ENCODE assay signal across 8 mouse cellular contexts in genomic region chr5:134965852-134966821, GRCm38 (mm10). TPM values are rescaled to one million over a fixed set of nuclear protein-coding genes. Genes with fewer than 3 reads are reported as not detected.
A peak's percentile ranks its signal among the peaks of the same experiment; 100 is the strongest.
DNase-seq lines count a peak whose midpoint lies in the region; ATAC-seq lines count a peak whose summit lies in the region.

No protein-coding gene starts in this region.

- H3K4me3 ChIP-seq in brown adipose tissue, adult 24 weeks (ENCODE audit: insufficient read depth, low read depth, low read length) = peak overlapping the region; percentile 8
- H3K4me3 ChIP-seq in forebrain, embryonic 12.5 days (replicated peaks) = peak overlapping the region; percentile 23
- peak overlapping the region; percentile 8; the same call in 1 of the 2 replicates for H3K4me3 ChIP-seq in hindbrain, embryonic 14.5 days (replicated peaks; ENCODE audit: low read length)

- WGBS in forebrain, embryonic 12.5 days = 3% methylated on average over 33 of the region's 33 CpGs
- 4% methylated on average over 33 of the region's 33 CpGs for WGBS in hindbrain, embryonic 14.5 days

- peak; percentile 38 to 39 for DNase-seq in heart, adult 18-20 months
- DNase-seq in heart, adult 8-10 months (ENCODE audit: low spot score) = no peak
- DNase-seq in hindbrain, embryonic 14.5 days (ENCODE audit: low spot score) = no peak
- DNase-seq in left cerebral cortex, postnatal 25 days (ENCODE audit: low spot score in 2 of 2) = peak; percentile 11 to 28
- peak; percentile 62 to 76 for DNase-seq in spleen, postnatal 4 days (ENCODE audit: low spot score in 2 of 2)

- peak; percentile 51; the same call in 1 of the 2 replicates for ATAC-seq in forebrain, embryonic 12.5 days (ENCODE audit: low FRiP score)
- ATAC-seq in hindbrain, embryonic 14.5 days (ENCODE audit: low FRiP score) = no peak; the same call in 1 of the 2 replicates
- ATAC-seq in megakaryocyte progenitor cell, adult 5-6 weeks (replicated peaks; ENCODE audit: poor library complexity) = peak; percentile 88

- H3K9ac ChIP-seq in forebrain, embryonic 12.5 days = no peak overlapping the region
- H3K9ac ChIP-seq in hindbrain, embryonic 14.5 days = no peak overlapping the region

- no peak overlapping the region for H3K27ac ChIP-seq in brown adipose tissue, adult 24 weeks (replicated peaks; ENCODE audit: low read depth, low read length)
- H3K27ac ChIP-seq in forebrain, embryonic 12.5 days = no peak overlapping the region
- no peak overlapping the region for H3K27ac ChIP-seq in hindbrain, embryonic 14.5 days

- H3K4me1 ChIP-seq in brown adipose tissue, adult 24 weeks (ENCODE audit: control insufficient read depth, insufficient read depth, insufficient read length, low read length) = peaks cover 3% of the 10 kb centered on the region; the same call in 1 of the 2 replicates
- H3K4me1 ChIP-seq in forebrain, embryonic 12.5 days = peaks cover 8% of the 10 kb centered on the region
- H3K4me1 ChIP-seq in hindbrain, embryonic 14.5 days (replicated peaks; ENCODE audit: control insufficient read depth, insufficient read depth, low read length) = no peaks in the 10 kb centered on the region

- H3K4me2 ChIP-seq in forebrain, embryonic 12.5 days = peak overlapping the region; percentile 49
- peak overlapping the region; percentile 45 for H3K4me2 ChIP-seq in hindbrain, embryonic 14.5 days (replicated peaks)

- intact Hi-C loops in left cerebral cortex, postnatal 25 days (cut with DNase I) = loop anchor here (1.0 to 5.0 kb wide), 3 partner anchors 33 to 219 kb away; partner anchors contain the start of genes Eln and Mettl27

- H3K27me3 ChIP-seq in forebrain, embryonic 12.5 days = peaks cover 24% of the 10 kb centered on the region; the same call in 1 of the 2 replicates
- peaks cover 4% of the 10 kb centered on the region; the same call in 1 of the 2 replicates for H3K27me3 ChIP-seq in hindbrain, embryonic 14.5 days (ENCODE audit: control insufficient read depth, insufficient read depth, low read length)

- H3K36me3 ChIP-seq in forebrain, embryonic 12.5 days (replicated peaks) = no peaks in the 10 kb centered on the region
- no peaks in the 10 kb centered on the region for H3K36me3 ChIP-seq in hindbrain, embryonic 14.5 days (replicated peaks; ENCODE audit: control insufficient read depth, insufficient read depth)

- no peaks in the 10 kb centered on the region for H3K9me3 ChIP-seq in forebrain, embryonic 12.5 days
- no peaks in the 10 kb centered on the region for H3K9me3 ChIP-seq in hindbrain, embryonic 14.5 days (ENCODE audit: control insufficient read depth, low read length)

RNA-seq across cellular contexts. Expression of gene Cldn4, which starts 19.4 kb away (rescaled TPM):
- total RNA-seq in heart, adult 18-20 months (2021) = under 1 TPM in 1 of 2 experiments, not detected in 1; 0.62 TPM
- not detected for total RNA-seq in heart, adult 8-10 months (2022)
- not detected in 2 replicates for polyA plus RNA-seq in brown adipose tissue, adult 24 weeks (2012; ENCODE audit: insufficient read depth, insufficient read length, missing spikeins)
- polyA plus RNA-seq in forebrain, embryonic 12.5 days (2016; fragmentation: Nextera tagmentation; extraction: Ambion mirVana) = 2.0 and 2.8 TPM in 2 replicates
- not detected in 2 replicates for polyA plus RNA-seq in hindbrain, embryonic 14.5 days (2014; fragmentation: Nextera tagmentation; extraction: Ambion mirVana)
- not detected for total RNA-seq in left cerebral cortex, postnatal 25 days (2021)
- total RNA-seq in megakaryocyte progenitor cell, adult 5-6 weeks (2015) = not detected in 2 replicates
- not detected in 2 replicates for total RNA-seq in megakaryocyte progenitor cell, adult 5-6 weeks (2017)

RNA-seq across cellular contexts. Expression of gene Cldn3, which starts 19.9 kb away (rescaled TPM):
- total RNA-seq in heart, adult 18-20 months (2021) = 1 to 10 TPM in 1 of 2 experiments, under 1 TPM in 1; 0.20 to 1.8 TPM
- total RNA-seq in heart, adult 8-10 months (2022) = under 1 TPM in 1 of 4 experiments, not detected in 3; 0.28 TPM
- polyA plus RNA-seq in brown adipose tissue, adult 24 weeks (2012; ENCODE audit: insufficient read depth, insufficient read length, missing spikeins) = not detected in 2 replicates
- polyA plus RNA-seq in forebrain, embryonic 12.5 days (2016; fragmentation: Nextera tagmentation; extraction: Ambion mirVana) = 6.3 and 7.6 TPM in 2 replicates
- polyA plus RNA-seq in hindbrain, embryonic 14.5 days (2014; fragmentation: Nextera tagmentation; extraction: Ambion mirVana) = 2.1 and 2.6 TPM in 2 replicates
- under 1 TPM; 0.39 to 0.62 TPM for total RNA-seq in left cerebral cortex, postnatal 25 days (2021)
- not detected in 2 replicates for total RNA-seq in megakaryocyte progenitor cell, adult 5-6 weeks (2015)
- not detected in 2 replicates for total RNA-seq in megakaryocyte progenitor cell, adult 5-6 weeks (2017)

RNA-seq across cellular contexts. Expression of gene Mettl27, which starts 34.0 kb away (rescaled TPM):
- 1 to 10 TPM; 5.7 to 7.2 TPM for total RNA-seq in heart, adult 18-20 months (2021)
- total RNA-seq in heart, adult 8-10 months (2022) = 10 to 100 TPM in 1 of 4 experiments, 1 to 10 TPM in 3; 6.3 to 11.9 (median 7.9) TPM
- polyA plus RNA-seq in brown adipose tissue, adult 24 weeks (2012; ENCODE audit: insufficient read depth, insufficient read length, missing spikeins) = 6.3 and 9.3 TPM in 2 replicates
- polyA plus RNA-seq in forebrain, embryonic 12.5 days (2016; fragmentation: Nextera tagmentation; extraction: Ambion mirVana) = 7.7 and 8.8 TPM in 2 replicates
- polyA plus RNA-seq in hindbrain, embryonic 14.5 days (2014; fragmentation: Nextera tagmentation; extraction: Ambion mirVana) = 6.2 and 7.5 TPM in 2 replicates
- total RNA-seq in left cerebral cortex, postnatal 25 days (2021) = 1 to 10 TPM; 9.0 to 9.8 TPM
- total RNA-seq in megakaryocyte progenitor cell, adult 5-6 weeks (2015) = 1.9 and 3.9 TPM in 2 replicates
- total RNA-seq in megakaryocyte progenitor cell, adult 5-6 weeks (2017) = 0.92 and 3.4 TPM in 2 replicates

RNA-seq across cellular contexts. Expression of gene Abhd11, which starts 42.8 kb away (rescaled TPM):
- total RNA-seq in heart, adult 18-20 months (2021) = 10 to 100 TPM; 67.1 to 69.4 TPM
- total RNA-seq in heart, adult 8-10 months (2022) = 10 to 100 TPM; 67.0 to 71.0 (median 70.2) TPM
- 91.8 and 99.4 TPM in 2 replicates for polyA plus RNA-seq in brown adipose tissue, adult 24 weeks (2012; ENCODE audit: insufficient read depth, insufficient read length, missing spikeins)
- 42.3 and 43.1 TPM in 2 replicates for polyA plus RNA-seq in forebrain, embryonic 12.5 days (2016; fragmentation: Nextera tagmentation; extraction: Ambion mirVana)
- 62.7 and 72.3 TPM in 2 replicates for polyA plus RNA-seq in hindbrain, embryonic 14.5 days (2014; fragmentation: Nextera tagmentation; extraction: Ambion mirVana)
- 10 to 100 TPM; 35.5 to 41.4 TPM for total RNA-seq in left cerebral cortex, postnatal 25 days (2021)
- 133 and 142 TPM in 2 replicates for total RNA-seq in megakaryocyte progenitor cell, adult 5-6 weeks (2015)
- 59.3 and 65.3 TPM in 2 replicates for total RNA-seq in megakaryocyte progenitor cell, adult 5-6 weeks (2017)

RNA-seq across cellular contexts. Expression of gene Cldn13, which starts 50.8 kb away (rescaled TPM):
- not detected for total RNA-seq in heart, adult 18-20 months (2021)
- not detected for total RNA-seq in heart, adult 8-10 months (2022)
- polyA plus RNA-seq in brown adipose tissue, adult 24 weeks (2012; ENCODE audit: insufficient read depth, insufficient read length, missing spikeins) = not detected in 2 replicates
- polyA plus RNA-seq in forebrain, embryonic 12.5 days (2016; fragmentation: Nextera tagmentation; extraction: Ambion mirVana) = 1.1 and 2.0 TPM in 2 replicates
- 0.50 TPM in 1 of 2 replicates, not detected in the other for polyA plus RNA-seq in hindbrain, embryonic 14.5 days (2014; fragmentation: Nextera tagmentation; extraction: Ambion mirVana)
- not detected for total RNA-seq in left cerebral cortex, postnatal 25 days (2021)
- 17.0 and 19.0 TPM in 2 replicates for total RNA-seq in megakaryocyte progenitor cell, adult 5-6 weeks (2015)
- total RNA-seq in megakaryocyte progenitor cell, adult 5-6 weeks (2017) = 5.3 and 10.9 TPM in 2 replicates

Comparison
In these comparisons a context has a peak if more than half of its experiments do, and no peak if none do; other contexts are left out.
1. DNase-seq: peak in heart, adult 18-20 months (2 of 2), left cerebral cortex, postnatal 25 days (2 of 2) and spleen, postnatal 4 days (2 of 2); none in heart, adult 8-10 months (single experiment) and hindbrain, embryonic 14.5 days (single experiment).
2. Peak in every context shown above with its lines, with median percentiles within 50 percentile points of each other: H3K4me3 ChIP-seq.